Mouse (Mus musculus): ENCODE results near the gene Zfp943. TPM values are rescaled to one million over a fixed set of nuclear protein-coding genes. Genes with fewer than 3 reads are reported as not detected.
A peak's percentile ranks its signal among the peaks of the same experiment; 100 is the strongest.
"Not testable (repeated sequence)": the region's sequence is repeated elsewhere in the genome, so short reads cannot be mapped to it uniquely, and the experiment has no call there.

Gene Zfp943
- 26.2 and 27.9 TPM in 2 replicates for polyA plus RNA-seq (2014; fragmentation: Nextera tagmentation; extraction: Ambion mirVana)

GRCm38 (mm10) chr17:21962107-21962907 lies at the start of gene Zfp943, which contains the start of gene Zfp942:
Zfp943 (plus strand) TSS chr17:21962552.
Zfp942 (minus strand) TSS chr17:21962464.
- H3K4me3 ChIP-seq (ENCODE audit: low read depth, low read length) = peak within 1 kb of the TSS; percentile 55
- WGBS = under 1% methylated on average over 39 of the region's 55 CpGs

DNA sequence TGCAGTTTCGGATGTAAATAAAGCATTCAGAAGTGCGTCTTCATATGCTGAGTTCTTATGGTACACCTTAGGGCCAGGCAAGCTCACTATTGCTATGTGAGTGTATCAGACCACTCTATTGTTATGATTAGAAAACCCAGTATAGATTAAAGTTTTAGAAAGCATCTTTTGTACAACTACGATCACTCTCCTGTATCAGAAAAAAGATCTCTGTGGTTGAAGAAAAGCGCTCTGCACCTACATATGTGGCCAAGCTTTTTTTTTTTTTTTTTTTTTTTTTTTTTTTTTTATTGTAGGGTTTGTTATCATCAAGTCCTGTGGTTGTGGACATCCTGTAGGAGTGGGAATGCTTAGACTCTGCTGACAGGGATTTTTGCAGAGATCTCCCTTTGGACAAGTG lies 950 bp downstream of the Zfp943 start:
- Histone ChIP-seq H3K4me2 (peak overlapping the region; percentile 53), H3K4me1 (ENCODE audit: control insufficient read depth, insufficient read depth, low read length) (peaks cover 7% of the 10 kb centered on the region; the same call in 1 of the 2 replicates), H3K9ac (ENCODE audit: low read length) (0 out of 2 replicates have a peak overlapping the region, but pooled peaks have one; percentile 20), H3K27me3 (ENCODE audit: control insufficient read depth, insufficient read depth, low read length) (no peaks in the 10 kb centered on the region), H3K36me3 (ENCODE audit: control insufficient read depth, insufficient read depth, low read length) (peaks cover 4% of the 10 kb centered on the region; the same call in 1 of the 2 replicates), H3K27ac (ENCODE audit: low read depth, low read length) (no peak overlapping the region), H3K9me3 (ENCODE audit: control insufficient read depth, low read length) (no peaks in the 10 kb centered on the region), H3K4me3 (ENCODE audit: low read depth, low read length) (peak overlapping the region; percentile 55)
- no peak for ATAC-seq (ENCODE audit: low FRiP score)
- DNase-seq (ENCODE audit: low spot score, missing footprints) = no peak
- whole genome bisulfite sequencing = 62% methylated on average over 4 of the region's 4 CpGs

More at GRCm38 (mm10) chr17:21962107-21962907, at the start of gene Zfp943, which contains the start of gene Zfp942:
- ATAC-seq (ENCODE audit: low FRiP score) = peak; percentile 99
- DNase-seq (ENCODE audit: low spot score, missing footprints) = peak; percentile 96
- H3K36me3 ChIP-seq (ENCODE audit: control insufficient read depth, insufficient read depth, low read length); H3K27me3 ChIP-seq (ENCODE audit: control insufficient read depth, insufficient read depth, low read length); H3K9me3 ChIP-seq (ENCODE audit: control insufficient read depth, low read length); H3K4me1 ChIP-seq (ENCODE audit: control insufficient read depth, insufficient read depth, low read length): not testable (repeated sequence)
- Histone ChIP-seq H3K27ac (ENCODE audit: low read depth, low read length) (peak within 1 kb of the TSS; percentile 68), H3K4me2 (peak within 1 kb of the TSS; percentile 53), H3K9ac (ENCODE audit: low read length) (peak within 1 kb of the TSS; percentile 70)

- not testable (repeated sequence) for H3K27ac ChIP-seq (ENCODE audit: low read depth, low read length); ATAC-seq (ENCODE audit: low FRiP score); H3K9me3 ChIP-seq (ENCODE audit: control insufficient read depth, low read length); H3K4me2 ChIP-seq; DNase-seq (ENCODE audit: low spot score, missing footprints); H3K9ac ChIP-seq (ENCODE audit: low read length); H3K4me1 ChIP-seq (ENCODE audit: control insufficient read depth, insufficient read depth, low read length); H3K4me3 ChIP-seq (ENCODE audit: low read depth, low read length); H3K36me3 ChIP-seq (ENCODE audit: control insufficient read depth, insufficient read depth, low read length); H3K27me3 ChIP-seq (ENCODE audit: control insufficient read depth, insufficient read depth, low read length)
- 33% methylated on average over 1 of the region's 1 CpGs for WGBS
Measured at GRCm38 (mm10) chr17:22035594-22035993, 73.2 kb downstream of the Zfp943 start.

DNA sequence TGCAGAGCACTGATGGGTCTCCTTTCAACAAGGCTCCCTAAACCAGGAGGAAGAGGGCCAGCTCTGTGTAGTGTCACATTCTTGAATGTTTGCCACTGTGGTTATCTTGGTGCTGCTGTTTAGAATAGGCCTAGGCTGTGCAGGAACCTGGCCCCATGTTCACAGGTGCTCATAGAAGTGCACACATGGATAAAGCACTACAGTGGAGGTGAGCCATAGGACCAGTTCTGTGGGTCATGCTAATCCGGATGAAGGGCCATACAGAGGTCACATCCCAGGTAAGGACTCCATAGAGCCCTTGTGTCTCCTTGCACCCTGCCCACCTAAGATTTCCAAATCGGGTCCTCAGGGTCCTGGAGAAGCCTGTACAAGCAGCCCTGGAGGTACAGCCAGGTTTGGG lies 87.1 kb downstream of the Zfp943 start:
- H3K9ac ChIP-seq (ENCODE audit: low read length) = no peak overlapping the region
- H3K27me3 ChIP-seq (ENCODE audit: control insufficient read depth, insufficient read depth, low read length) = no peaks in the 10 kb centered on the region
- 81% methylated on average over 2 of the region's 2 CpGs for WGBS
- no peak overlapping the region for H3K4me2 ChIP-seq
- H3K4me1 ChIP-seq (ENCODE audit: control insufficient read depth, insufficient read depth, low read length) = no peaks in the 10 kb centered on the region
- H3K36me3 ChIP-seq (ENCODE audit: control insufficient read depth, insufficient read depth, low read length) = no peaks in the 10 kb centered on the region
- ATAC-seq (ENCODE audit: low FRiP score) (no peak), DNase-seq (ENCODE audit: low spot score, missing footprints) (no peak)
- no peak overlapping the region for H3K27ac ChIP-seq (ENCODE audit: low read depth, low read length)
- no peak overlapping the region for H3K4me3 ChIP-seq (ENCODE audit: low read depth, low read length)
- peaks cover 6% of the 10 kb centered on the region; the same call in 1 of the 2 replicates for H3K9me3 ChIP-seq (ENCODE audit: control insufficient read depth, low read length)

DNA sequence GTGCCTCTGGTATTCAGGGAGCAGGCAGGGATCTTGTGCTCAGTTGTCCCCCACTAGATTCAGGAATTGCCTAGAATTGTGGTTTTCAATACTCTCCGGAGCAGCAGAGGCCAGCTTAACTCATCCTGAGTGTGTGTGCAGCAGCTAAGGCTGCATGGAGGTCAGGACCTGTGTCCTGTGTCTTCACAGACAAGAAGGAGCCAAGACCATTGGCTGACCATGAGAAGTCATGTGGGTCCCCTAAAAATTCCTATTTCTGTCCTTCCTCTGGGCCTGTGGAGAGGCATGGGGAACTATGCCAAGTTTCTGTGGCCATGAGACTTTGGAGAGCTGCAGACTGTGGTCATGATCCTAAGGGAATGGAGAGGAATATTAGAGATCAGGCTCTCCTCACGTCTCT lies 90.9 kb downstream of the Zfp943 start:
- no peaks in the 10 kb centered on the region for H3K4me1 ChIP-seq (ENCODE audit: control insufficient read depth, insufficient read depth, low read length)
- 68% methylated on average over 2 of the region's 2 CpGs for WGBS
- no peak overlapping the region for H3K4me3 ChIP-seq (ENCODE audit: low read depth, low read length)
- ATAC-seq (ENCODE audit: low FRiP score) (no peak), DNase-seq (ENCODE audit: low spot score, missing footprints) (no peak)
- H3K9me3 ChIP-seq (ENCODE audit: control insufficient read depth, low read length) = peaks cover 7% of the 10 kb centered on the region; the same call in 1 of the 2 replicates
- H3K27me3 ChIP-seq (ENCODE audit: control insufficient read depth, insufficient read depth, low read length) = no peaks in the 10 kb centered on the region
- no peak overlapping the region for H3K9ac ChIP-seq (ENCODE audit: low read length)
- no peaks in the 10 kb centered on the region for H3K36me3 ChIP-seq (ENCODE audit: control insufficient read depth, insufficient read depth, low read length)
- no peak overlapping the region for H3K4me2 ChIP-seq
- no peak overlapping the region for H3K27ac ChIP-seq (ENCODE audit: low read depth, low read length)

- WGBS = 4% methylated on average over 57 of the region's 57 CpGs
- H3K4me1 ChIP-seq (ENCODE audit: control insufficient read depth, insufficient read depth, low read length) = no peaks in the 10 kb centered on the region
- H3K9ac ChIP-seq (ENCODE audit: low read length) = peak overlapping the region; percentile 84
- peak; percentile 96 for ATAC-seq (ENCODE audit: low FRiP score)
- H3K4me2 ChIP-seq = peak overlapping the region; percentile 77
- no peaks in the 10 kb centered on the region for H3K36me3 ChIP-seq (ENCODE audit: control insufficient read depth, insufficient read depth, low read length)
- no peak overlapping the region for H3K27ac ChIP-seq (ENCODE audit: low read depth, low read length)
- H3K9me3 ChIP-seq (ENCODE audit: control insufficient read depth, low read length) = no peaks in the 10 kb centered on the region
- DNase-seq (ENCODE audit: low spot score, missing footprints) = peak; percentile 97
- no peaks in the 10 kb centered on the region for H3K27me3 ChIP-seq (ENCODE audit: control insufficient read depth, insufficient read depth, low read length)
- H3K4me3 ChIP-seq (ENCODE audit: low read depth, low read length) = peak overlapping the region; percentile 61
Measured at GRCm38 (mm10) chr17:22081031-22081631, 118.8 kb downstream of the Zfp943 start.

DNA sequence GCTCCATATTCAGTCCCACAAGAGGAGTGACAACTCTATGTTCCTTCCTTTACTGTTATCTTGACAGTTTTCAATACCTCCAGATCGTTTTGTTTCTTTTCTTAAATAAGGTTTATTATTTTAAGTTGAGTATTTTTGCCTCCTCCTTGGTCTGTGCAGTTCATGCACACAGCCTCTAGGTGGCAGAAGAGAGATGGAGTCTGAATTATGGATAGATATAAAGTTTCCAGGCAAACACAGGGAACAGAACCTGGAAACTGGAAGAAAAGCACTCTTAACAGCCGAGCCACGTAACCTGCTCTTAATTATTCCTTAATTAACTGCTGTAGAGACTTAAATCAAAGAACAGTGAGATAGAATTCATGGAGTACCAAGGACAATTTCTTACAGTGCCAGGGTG lies 120.9 kb downstream of the Zfp943 start:
- H3K4me3 ChIP-seq (ENCODE audit: low read depth, low read length); H3K36me3 ChIP-seq (ENCODE audit: control insufficient read depth, insufficient read depth, low read length); H3K9me3 ChIP-seq (ENCODE audit: control insufficient read depth, low read length); H3K27me3 ChIP-seq (ENCODE audit: control insufficient read depth, insufficient read depth, low read length); H3K9ac ChIP-seq (ENCODE audit: low read length); H3K4me2 ChIP-seq; H3K4me1 ChIP-seq (ENCODE audit: control insufficient read depth, insufficient read depth, low read length); ATAC-seq (ENCODE audit: low FRiP score); H3K27ac ChIP-seq (ENCODE audit: low read depth, low read length): not testable (repeated sequence)
- WGBS = 31% methylated on average over 3 of the region's 3 CpGs
- DNase-seq (ENCODE audit: low spot score, missing footprints) = peak; percentile 87

DNA sequence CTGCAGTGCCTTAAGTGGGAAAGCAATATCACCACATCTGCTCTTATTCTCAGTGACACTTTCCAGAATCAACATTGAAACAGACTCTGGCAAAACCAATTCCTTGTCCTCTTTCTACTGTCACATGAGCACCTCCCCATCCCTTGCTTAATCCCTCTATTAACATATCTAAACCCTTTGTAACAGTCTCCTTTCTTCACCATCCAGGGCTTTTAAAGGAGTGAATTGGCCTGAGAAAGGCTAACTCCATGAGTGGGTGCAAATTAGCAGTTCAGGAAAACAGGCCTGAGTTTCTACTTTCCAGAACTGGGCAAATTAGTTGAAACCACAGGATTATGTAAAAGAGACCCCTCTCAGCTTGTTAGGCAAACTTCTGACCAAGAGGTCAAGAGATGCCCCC lies 156.4 kb downstream of the Zfp943 start:
- no peak overlapping the region for H3K4me3 ChIP-seq (ENCODE audit: low read depth, low read length)
- H3K36me3 ChIP-seq (ENCODE audit: control insufficient read depth, insufficient read depth, low read length) = no peaks in the 10 kb centered on the region
- no peak overlapping the region for H3K9ac ChIP-seq (ENCODE audit: low read length)
- no peaks in the 10 kb centered on the region for H3K4me1 ChIP-seq (ENCODE audit: control insufficient read depth, insufficient read depth, low read length)
- H3K4me2 ChIP-seq = no peak overlapping the region
- no peaks in the 10 kb centered on the region for H3K27me3 ChIP-seq (ENCODE audit: control insufficient read depth, insufficient read depth, low read length)
- no peak for ATAC-seq (ENCODE audit: low FRiP score)
- DNase-seq (ENCODE audit: low spot score, missing footprints) = no peak
- no peak overlapping the region for H3K27ac ChIP-seq (ENCODE audit: low read depth, low read length)
- H3K9me3 ChIP-seq (ENCODE audit: control insufficient read depth, low read length) = no peaks in the 10 kb centered on the region; the same call in 1 of the 2 replicates
